Mouse (Mus musculus) E14TG2a.4 (cell line): ENCODE results near the gene Scgb1c1.

ENCODE experiments used
- H3K27me3 ChIP-seq: 2 replicates; pipeline ENCODE4 v1.6.1; 2014; ENCODE audit warnings: low read length, control low read depth; ENCODE audit not compliant: insufficient read depth
- H3K36me3 ChIP-seq: 2 replicates; pipeline ENCODE4 v1.6.1; 2014; ENCODE audit warnings: low read length, control low read depth; ENCODE audit not compliant: insufficient read depth
- H3K4me1 ChIP-seq: replicated peaks from 2 replicates; pipeline ENCODE4 v1.6.1; 2014; ENCODE audit warnings: low read depth, low read length, control low read depth
- H3K4me3 ChIP-seq: replicated peaks from 2 replicates; pipeline ENCODE4 v1.5.1; 2014; ENCODE audit warnings: mild to moderate bottlenecking, low read length
- H3K9me3 ChIP-seq: 2 replicates; pipeline ENCODE4 v1.6.1; 2014; ENCODE audit warnings: low read length, control low read depth
- CTCF ChIP-seq: conservative IDR thresholded peaks from 2 replicates; pipeline ENCODE4 v1.5.1; 2014; ENCODE audit warnings: low read length
- NANOG ChIP-seq: IDR thresholded peaks from 2 replicates; pipeline ENCODE4 v1.6.1; 2014; ENCODE audit warnings: borderline replicate concordance, low read length, mixed read lengths
- POU5F1 ChIP-seq: IDR thresholded peaks from 2 replicates; pipeline ENCODE4 v1.6.1; 2014; ENCODE audit warnings: low read length, borderline replicate concordance

Scgb1c1 gene

GRCm38 (mm10) chr7:140848591-140848990 is 3.2 kb downstream of the Scgb1c1 start:
- peaks cover 32% of the 10 kb centered on the region for H3K36me3 ChIP-seq
- H3K4me1 ChIP-seq = peaks cover 88% of the 10 kb centered on the region
- no peak overlapping the region for H3K4me3 ChIP-seq
- TF ChIP-seq POU5F1 (no peak), NANOG (no peak), CTCF (no peak)
- H3K27me3 ChIP-seq = peaks cover 5% of the 10 kb centered on the region; the same call in 1 of the 2 replicates
- no peaks in the 10 kb centered on the region for H3K9me3 ChIP-seq

- H3K4me3 ChIP-seq = no peak overlapping the region
- peaks cover 79% of the 10 kb centered on the region for H3K4me1 ChIP-seq
- TF ChIP-seq CTCF (no peak), POU5F1 (no peak), NANOG (no peak)
- no peaks in the 10 kb centered on the region; the same call in 1 of the 2 replicates for H3K27me3 ChIP-seq
- H3K9me3 ChIP-seq = no peaks in the 10 kb centered on the region
- peaks cover 52% of the 10 kb centered on the region for H3K36me3 ChIP-seq
Measured at GRCm38 (mm10) chr7:140851916-140852315, 6.6 kb downstream of the Scgb1c1 start.

- peaks cover 74% of the 10 kb centered on the region for H3K4me1 ChIP-seq
- peaks cover 57% of the 10 kb centered on the region for H3K36me3 ChIP-seq
- H3K4me3 ChIP-seq = peak overlapping the region; percentile 90
- H3K9me3 ChIP-seq = no peaks in the 10 kb centered on the region
- H3K27me3 ChIP-seq = no peaks in the 10 kb centered on the region
- TF ChIP-seq CTCF = no peak
- TF ChIP-seq NANOG = no peak
- no peak for TF ChIP-seq POU5F1
Measured at GRCm38 (mm10) chr7:140853386-140853785, 8.0 kb downstream of the Scgb1c1 start.

GRCm38 (mm10) chr7:140854483-140854882 is 9.1 kb downstream of the Scgb1c1 start:
- Histone ChIP-seq H3K36me3 (peaks cover 68% of the 10 kb centered on the region), H3K4me1 (peaks cover 81% of the 10 kb centered on the region), H3K9me3 (no peaks in the 10 kb centered on the region), H3K27me3 (no peaks in the 10 kb centered on the region), H3K4me3 (peak overlapping the region; percentile 90)
- TF ChIP-seq CTCF = no peak
- no peak for TF ChIP-seq POU5F1
- TF ChIP-seq NANOG = no peak

GRCm38 (mm10) chr7:140855181-140855580 is 9.8 kb downstream of the Scgb1c1 start:
- Histone ChIP-seq H3K27me3 (no peaks in the 10 kb centered on the region), H3K9me3 (no peaks in the 10 kb centered on the region), H3K4me1 (peaks cover 82% of the 10 kb centered on the region), H3K4me3 (peak overlapping the region; percentile 90), H3K36me3 (peaks cover 75% of the 10 kb centered on the region)
- TF ChIP-seq POU5F1 (no peak), NANOG (no peak), CTCF (no peak)

GRCm38 (mm10) chr7:140855860-140856784 is 10.8 kb downstream of the Scgb1c1 start, which contains the start of gene Gm45785:
Gm45785 (minus strand) TSS chr7:140856331.
- H3K36me3 ChIP-seq = peaks cover 76% of the 10 kb centered on the region
- H3K27me3 ChIP-seq = no peaks in the 10 kb centered on the region
- peaks cover 79% of the 10 kb centered on the region for H3K4me1 ChIP-seq
- no peaks in the 10 kb centered on the region for H3K9me3 ChIP-seq
- TF ChIP-seq POU5F1 (no peak), NANOG (no peak), CTCF (no peak)
- H3K4me3 ChIP-seq = peak within 1 kb of the TSS; percentile 90

GRCm38 (mm10) chr7:140856785-140857549 is 11.6 kb downstream of the Scgb1c1 start, which contains the start of gene Ric8a:
Ric8a (plus strand) TSS chr7:140856957.
- Histone ChIP-seq H3K27me3 (no peaks in the 10 kb centered on the region), H3K4me3 (peak within 1 kb of the TSS; percentile 90), H3K9me3 (no peaks in the 10 kb centered on the region), H3K36me3 (peaks cover 78% of the 10 kb centered on the region), H3K4me1 (peaks cover 77% of the 10 kb centered on the region)
- TF ChIP-seq NANOG = no peak
- no peak for TF ChIP-seq CTCF
- no peak for TF ChIP-seq POU5F1
